Mouse (Mus musculus): ENCODE measurements around the gene Ptpn7.
"Not testable (repeated sequence)": the region's sequence is repeated elsewhere in the genome, so short reads cannot be mapped to it uniquely, and the experiment has no call there.

GRCm38 (mm10) chr1:135194335-135194734, 61.8 kb downstream of the Ptpn7 start:
- not testable (repeated sequence) for TF ChIP-seq FLI1 (IDR thresholded peaks at IDR 0.05; ENCODE audit: low read length); GATA1 (IDR thresholded peaks at IDR 0.05; ENCODE audit: borderline replicate concordance, low read length)
